In the genomic region with DNA sequence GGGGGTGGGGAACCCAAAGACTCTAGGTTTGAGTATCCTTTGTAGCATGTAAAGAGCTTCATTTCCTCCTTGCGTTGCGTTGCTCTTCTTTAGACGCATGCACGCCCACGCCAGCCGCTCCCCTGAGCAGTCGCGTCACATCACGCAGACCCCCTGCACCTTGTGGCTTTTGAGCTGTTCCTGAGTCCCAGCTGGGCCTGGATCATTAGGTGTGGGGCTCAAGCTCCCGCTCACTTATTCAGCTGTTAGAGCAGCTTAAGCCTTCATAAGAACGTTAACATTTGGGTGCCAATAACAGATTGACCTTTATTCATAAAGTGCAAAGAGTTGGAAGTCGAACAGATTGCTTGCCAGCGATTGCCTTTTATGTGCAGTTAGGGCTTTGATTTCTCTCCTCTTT, we compare ENCODE assay signal across 18 mouse cellular contexts.
"Had no signal": no experiment of that assay in that cellular context is flagged by ENCODE, and none has a peak within 500 bp of the region (broad histone marks: within the 10 kb centered on the region; RNA-seq: fewer than 3 reads in every experiment).

No protein-coding gene starts in this region.

- H3K36me3 ChIP-seq: limb, embryonic 10.5 days; limb, embryonic 13.5 days; liver, embryonic 13.5 days had no signal

- H3K9ac ChIP-seq: limb, embryonic 13.5 days; liver, embryonic 13.5 days; lung, embryonic 14.5 days had no signal

- DNase-seq: kidney, adult 18-20 months; kidney, adult 9 months; kidney, postnatal 25 days; layer of hippocampus, adult 9-11 months; liver; liver, embryonic 13.5 days; lung, embryonic 14.5 days; thymus, adult 2 months; thymus, postnatal 14 days; thymus, postnatal 4 days had no signal

- H3K9me3 ChIP-seq: limb, embryonic 10.5 days; limb, embryonic 13.5 days; liver, embryonic 13.5 days had no signal

- H3K4me2 ChIP-seq: limb, embryonic 13.5 days; liver, embryonic 13.5 days; lung, embryonic 14.5 days had no signal

- ATAC-seq: intestine, embryonic 16.5 days; lung, postnatal 0 days had no signal

- H3K27ac ChIP-seq: kidney, postnatal 0 days; layer of hippocampus, adult 2 months; limb, embryonic 10.5 days; limb, embryonic 13.5 days; liver, embryonic 13.5 days; macrophage; stomach, postnatal 0 days had no signal

- H3K4me3 ChIP-seq: layer of hippocampus, adult 2 months; limb, embryonic 10.5 days; limb, embryonic 13.5 days; liver, embryonic 13.5 days had no signal
